Mouse (Mus musculus): ENCODE data around the gene Artn. TPM values are rescaled to one million over a fixed set of nuclear protein-coding genes. Genes with fewer than 3 reads are reported as not detected.

Gene Artn
- polyA plus RNA-seq, 1 experiment from 2014 or later: 11.2 TPM

- Histone ChIP-seq H3K27me3 (ENCODE audit: control insufficient read depth, insufficient read depth, low read length) (no peaks in the 10 kb centered on the region), H3K4me1 (ENCODE audit: control insufficient read depth, insufficient read depth, low read length) (peaks cover 21% of the 10 kb centered on the region), H3K4me3 (ENCODE audit: low read depth, low read length) (no peak overlapping the region), H3K4me2 (ENCODE audit: low read depth, severe bottlenecking) (no peak overlapping the region), H3K27ac (replicated peaks; ENCODE audit: low read depth, low read length) (no peak overlapping the region), H3K36me3 (ENCODE audit: control insufficient read depth, insufficient read depth, low read length) (peaks cover 5% of the 10 kb centered on the region; the same call in 1 of the 2 replicates), H3K9me3 (ENCODE audit: control insufficient read depth, low read length) (no peaks in the 10 kb centered on the region), H3K9ac (ENCODE audit: low read length) (no peak overlapping the region)
- 92% methylated on average over 13 of the region's 13 CpGs for WGBS
- ATAC-seq (ENCODE audit: insufficient number of reproducible peaks, low FRiP score, low TSS enrichment, low read depth): no peak
- no peak for DNase-seq (ENCODE audit: low spot score)
These were observed 17.4 kb downstream of the Artn start for GRCm38 (mm10) chr4:117912131-117912561.

- 81% methylated on average over 8 of the region's 8 CpGs for WGBS
- Histone ChIP-seq H3K9ac (ENCODE audit: low read length) (no peak overlapping the region), H3K4me2 (ENCODE audit: low read depth, severe bottlenecking) (no peak overlapping the region), H3K36me3 (ENCODE audit: control insufficient read depth, insufficient read depth, low read length) (peaks cover 15% of the 10 kb centered on the region; the same call in 1 of the 2 replicates), H3K4me1 (ENCODE audit: control insufficient read depth, insufficient read depth, low read length) (peaks cover 13% of the 10 kb centered on the region), H3K27ac (replicated peaks; ENCODE audit: low read depth, low read length) (no peak overlapping the region), H3K4me3 (ENCODE audit: low read depth, low read length) (no peak overlapping the region), H3K9me3 (ENCODE audit: control insufficient read depth, low read length) (no peaks in the 10 kb centered on the region), H3K27me3 (ENCODE audit: control insufficient read depth, insufficient read depth, low read length) (no peaks in the 10 kb centered on the region)
- no peak for DNase-seq (ENCODE audit: low spot score)
- no peak for ATAC-seq (ENCODE audit: insufficient number of reproducible peaks, low FRiP score, low TSS enrichment, low read depth)
These were observed 20.6 kb downstream of the Artn start for GRCm38 (mm10) chr4:117908834-117909453.

GRCm38 (mm10) chr4:117906196-117906595 is 23.4 kb downstream of the Artn start:
- peaks cover 24% of the 10 kb centered on the region for H3K36me3 ChIP-seq (ENCODE audit: control insufficient read depth, insufficient read depth, low read length)
- WGBS: 94% methylated on average over 3 of the region's 3 CpGs
- ATAC-seq (ENCODE audit: insufficient number of reproducible peaks, low FRiP score, low TSS enrichment, low read depth): no peak

GRCm38 (mm10) chr4:117904761-117905160 is 24.8 kb downstream of the Artn start:
- Histone ChIP-seq H3K4me1 (ENCODE audit: control insufficient read depth, insufficient read depth, low read length) (no peaks in the 10 kb centered on the region), H3K4me2 (ENCODE audit: low read depth, severe bottlenecking) (no peak overlapping the region), H3K4me3 (ENCODE audit: low read depth, low read length) (no peak overlapping the region), H3K27ac (replicated peaks; ENCODE audit: low read depth, low read length) (no peak overlapping the region), H3K9me3 (ENCODE audit: control insufficient read depth, low read length) (no peaks in the 10 kb centered on the region), H3K36me3 (ENCODE audit: control insufficient read depth, insufficient read depth, low read length) (peaks cover 32% of the 10 kb centered on the region), H3K9ac (ENCODE audit: low read length) (no peak overlapping the region), H3K27me3 (ENCODE audit: control insufficient read depth, insufficient read depth, low read length) (no peaks in the 10 kb centered on the region)
- 92% methylated on average over 8 of the region's 8 CpGs for WGBS
- no peak for ATAC-seq (ENCODE audit: insufficient number of reproducible peaks, low FRiP score, low TSS enrichment, low read depth)
- DNase-seq (ENCODE audit: low spot score): no peak

More at GRCm38 (mm10) chr4:117906196-117906595, 23.4 kb downstream of the Artn start:
- no peak for DNase-seq (ENCODE audit: low spot score)
- H3K27me3 ChIP-seq (ENCODE audit: control insufficient read depth, insufficient read depth, low read length): no peaks in the 10 kb centered on the region
- H3K27ac ChIP-seq (replicated peaks; ENCODE audit: low read depth, low read length): no peak overlapping the region
- H3K4me1 ChIP-seq (ENCODE audit: control insufficient read depth, insufficient read depth, low read length): no peaks in the 10 kb centered on the region
- no peaks in the 10 kb centered on the region for H3K9me3 ChIP-seq (ENCODE audit: control insufficient read depth, low read length)
- no peak overlapping the region for H3K4me3 ChIP-seq (ENCODE audit: low read depth, low read length)
- H3K9ac ChIP-seq (ENCODE audit: low read length): no peak overlapping the region
- no peak overlapping the region for H3K4me2 ChIP-seq (ENCODE audit: low read depth, severe bottlenecking)

- Histone ChIP-seq H3K4me2 (ENCODE audit: low read depth, severe bottlenecking) (no peak overlapping the region), H3K27me3 (ENCODE audit: control insufficient read depth, insufficient read depth, low read length) (no peaks in the 10 kb centered on the region), H3K4me3 (ENCODE audit: low read depth, low read length) (no peak overlapping the region), H3K9me3 (ENCODE audit: control insufficient read depth, low read length) (no peaks in the 10 kb centered on the region), H3K36me3 (ENCODE audit: control insufficient read depth, insufficient read depth, low read length) (peaks cover 33% of the 10 kb centered on the region), H3K4me1 (ENCODE audit: control insufficient read depth, insufficient read depth, low read length) (no peaks in the 10 kb centered on the region), H3K9ac (ENCODE audit: low read length) (no peak overlapping the region), H3K27ac (replicated peaks; ENCODE audit: low read depth, low read length) (no peak overlapping the region)
- DNase-seq (ENCODE audit: low spot score) (no peak), ATAC-seq (ENCODE audit: insufficient number of reproducible peaks, low FRiP score, low TSS enrichment, low read depth) (no peak)
- WGBS: 94% methylated on average over 10 of the region's 10 CpGs
These were observed 25.5 kb downstream of the Artn start for GRCm38 (mm10) chr4:117904094-117904493.

GRCm38 (mm10) chr4:117898111-117898510 is 31.5 kb downstream of the Artn start:
- DNase-seq (ENCODE audit: low spot score): no peak
- Histone ChIP-seq H3K27ac (replicated peaks; ENCODE audit: low read depth, low read length) (no peak overlapping the region), H3K9ac (ENCODE audit: low read length) (no peak overlapping the region), H3K4me1 (ENCODE audit: control insufficient read depth, insufficient read depth, low read length) (no peaks in the 10 kb centered on the region), H3K9me3 (ENCODE audit: control insufficient read depth, low read length) (no peaks in the 10 kb centered on the region), H3K36me3 (ENCODE audit: control insufficient read depth, insufficient read depth, low read length) (peaks cover 25% of the 10 kb centered on the region), H3K4me3 (ENCODE audit: low read depth, low read length) (no peak overlapping the region), H3K27me3 (ENCODE audit: control insufficient read depth, insufficient read depth, low read length) (no peaks in the 10 kb centered on the region), H3K4me2 (ENCODE audit: low read depth, severe bottlenecking) (no peak overlapping the region)
- 78% methylated on average over 3 of the region's 3 CpGs for WGBS
- ATAC-seq (ENCODE audit: insufficient number of reproducible peaks, low FRiP score, low TSS enrichment, low read depth): no peak

- WGBS: 93% methylated on average over 6 of the region's 6 CpGs
- Histone ChIP-seq H3K4me2 (ENCODE audit: low read depth, severe bottlenecking) (no peak overlapping the region), H3K4me3 (ENCODE audit: low read depth, low read length) (no peak overlapping the region), H3K9me3 (ENCODE audit: control insufficient read depth, low read length) (no peaks in the 10 kb centered on the region), H3K36me3 (ENCODE audit: control insufficient read depth, insufficient read depth, low read length) (peaks cover 16% of the 10 kb centered on the region), H3K27me3 (ENCODE audit: control insufficient read depth, insufficient read depth, low read length) (no peaks in the 10 kb centered on the region), H3K4me1 (ENCODE audit: control insufficient read depth, insufficient read depth, low read length) (0 out of 2 replicates have a peak, but pooled peaks cover 2% of the 10 kb centered on the region), H3K27ac (replicated peaks; ENCODE audit: low read depth, low read length) (no peak overlapping the region), H3K9ac (ENCODE audit: low read length) (no peak overlapping the region)
- no peak for DNase-seq (ENCODE audit: low spot score)
- no peak for ATAC-seq (ENCODE audit: insufficient number of reproducible peaks, low FRiP score, low TSS enrichment, low read depth)
These were observed 33.5 kb downstream of the Artn start for GRCm38 (mm10) chr4:117896031-117896430.

- Histone ChIP-seq H3K9ac (ENCODE audit: low read length) (no peak overlapping the region), H3K4me2 (ENCODE audit: low read depth, severe bottlenecking) (no peak overlapping the region), H3K4me1 (ENCODE audit: control insufficient read depth, insufficient read depth, low read length) (0 out of 2 replicates have a peak, but pooled peaks cover 2% of the 10 kb centered on the region), H3K36me3 (ENCODE audit: control insufficient read depth, insufficient read depth, low read length) (peaks cover 11% of the 10 kb centered on the region), H3K9me3 (ENCODE audit: control insufficient read depth, low read length) (no peaks in the 10 kb centered on the region), H3K27me3 (ENCODE audit: control insufficient read depth, insufficient read depth, low read length) (no peaks in the 10 kb centered on the region), H3K27ac (replicated peaks; ENCODE audit: low read depth, low read length) (no peak overlapping the region), H3K4me3 (ENCODE audit: low read depth, low read length) (no peak overlapping the region)
- ATAC-seq (ENCODE audit: insufficient number of reproducible peaks, low FRiP score, low TSS enrichment, low read depth): no peak
- no peak for DNase-seq (ENCODE audit: low spot score)
- WGBS: 75% methylated on average over 7 of the region's 7 CpGs
These were observed 34.2 kb downstream of the Artn start for GRCm38 (mm10) chr4:117895339-117895738.

GRCm38 (mm10) chr4:117894601-117895000 is 35.0 kb downstream of the Artn start:
- Histone ChIP-seq H3K9ac (ENCODE audit: low read length) (no peak overlapping the region), H3K27me3 (ENCODE audit: control insufficient read depth, insufficient read depth, low read length) (no peaks in the 10 kb centered on the region), H3K27ac (replicated peaks; ENCODE audit: low read depth, low read length) (no peak overlapping the region), H3K4me2 (ENCODE audit: low read depth, severe bottlenecking) (no peak overlapping the region), H3K36me3 (ENCODE audit: control insufficient read depth, insufficient read depth, low read length) (peaks cover 8% of the 10 kb centered on the region), H3K4me1 (ENCODE audit: control insufficient read depth, insufficient read depth, low read length) (0 out of 2 replicates have a peak, but pooled peaks cover 2% of the 10 kb centered on the region), H3K4me3 (ENCODE audit: low read depth, low read length) (no peak overlapping the region), H3K9me3 (ENCODE audit: control insufficient read depth, low read length) (no peaks in the 10 kb centered on the region)
- 93% methylated on average over 8 of the region's 8 CpGs for WGBS
- DNase-seq (ENCODE audit: low spot score) (no peak), ATAC-seq (ENCODE audit: insufficient number of reproducible peaks, low FRiP score, low TSS enrichment, low read depth) (no peak)
